In the genomic region with DNA sequence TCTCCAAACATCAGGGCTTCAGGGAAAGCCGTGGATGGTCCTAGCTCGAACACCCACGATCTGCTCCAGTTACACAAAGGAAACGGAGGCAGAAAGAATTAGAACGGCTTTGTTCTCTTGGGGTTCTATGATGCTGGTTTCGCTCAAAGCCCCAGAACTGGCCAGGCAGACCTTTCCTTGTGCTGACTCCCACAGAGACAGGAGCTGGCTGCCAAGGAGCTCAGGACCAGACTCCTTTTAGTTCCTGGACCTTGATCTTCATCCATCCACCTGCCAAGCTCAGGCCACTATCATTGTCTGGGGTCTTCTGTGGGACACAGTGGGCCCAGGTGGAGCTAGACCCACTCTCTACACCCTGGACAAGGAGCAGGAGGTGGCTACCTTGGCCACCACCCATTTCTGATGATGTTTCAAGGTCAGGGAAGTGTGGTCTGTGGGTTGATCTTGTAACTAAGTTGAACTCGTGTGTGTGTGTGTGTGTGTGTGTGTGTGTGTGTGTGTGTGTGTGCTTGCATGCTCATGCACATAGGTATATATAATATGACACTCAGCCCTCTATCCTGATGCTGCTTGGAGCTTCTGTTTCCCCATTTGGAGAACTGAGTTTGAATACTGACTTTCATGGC, we compare ENCODE assay signal across 19 mouse cellular contexts. TPM values are rescaled to one million over a fixed set of nuclear protein-coding genes. Genes with fewer than 3 reads are reported as not detected.
A peak's percentile ranks its signal among the peaks of the same experiment; 100 is the strongest.
DNase-seq lines count a peak whose midpoint lies in the region; ATAC-seq and TF ChIP-seq lines count a peak whose summit lies in the region.
"Had no signal": no experiment of that assay in that cellular context is flagged by ENCODE, and none has a peak within 500 bp of the region (broad histone marks: within the 10 kb centered on the region; RNA-seq: fewer than 3 reads in every experiment).

No protein-coding gene starts in this region.

- WGBS in liver, postnatal 0 days (ENCODE audit: insufficient replicate concordance) = 82% methylated on average over 7 of the region's 7 CpGs
- WGBS in hindbrain, embryonic 11.5 days = 83% methylated on average over 7 of the region's 7 CpGs

- no peak overlapping the region for H3K4me2 ChIP-seq in liver, postnatal 0 days (ENCODE audit: low read depth, low read length)
- H3K4me2 ChIP-seq in hindbrain, embryonic 11.5 days (replicated peaks; ENCODE audit: low read depth, low read length) = no peak overlapping the region
- H3K4me2 ChIP-seq: hindbrain, embryonic 13.5 days; intestine, embryonic 15.5 days had no signal

- H3K4me3 ChIP-seq in liver, postnatal 0 days (ENCODE audit: low read depth, low read length) = no peak overlapping the region
- H3K4me3 ChIP-seq in hindbrain, embryonic 11.5 days (ENCODE audit: low read depth, low read length) = no peak overlapping the region
- H3K4me3 ChIP-seq: embryonic facial prominence, embryonic 10.5 days; gastrocnemius, adult 2 months; hindbrain, embryonic 13.5 days; intestine, embryonic 15.5 days had no signal

- H3K36me3 ChIP-seq in liver, postnatal 0 days (replicated peaks; ENCODE audit: insufficient read depth, low read length) = no peaks in the 10 kb centered on the region
- no peaks in the 10 kb centered on the region for H3K36me3 ChIP-seq in hindbrain, embryonic 11.5 days (ENCODE audit: control insufficient read depth, insufficient read depth, low read length)
- H3K36me3 ChIP-seq: embryonic facial prominence, embryonic 10.5 days; hindbrain, embryonic 13.5 days; intestine, embryonic 15.5 days had no signal

- ATAC-seq in CD4-positive, CD25-positive, alpha-beta regulatory T cell, adult 4 months = no peak
- no peak for ATAC-seq in liver, postnatal 0 days
- ATAC-seq in hindbrain, embryonic 11.5 days (ENCODE audit: low FRiP score) = no peak
- ATAC-seq: forebrain, embryonic 14.5 days; hindbrain, postnatal 0 days; intestine, embryonic 15.5 days had no signal

- H3K4me1 ChIP-seq in liver, postnatal 0 days (ENCODE audit: insufficient read depth) = no peaks in the 10 kb centered on the region
- H3K4me1 ChIP-seq in hindbrain, embryonic 11.5 days (replicated peaks; ENCODE audit: control insufficient read depth, insufficient read depth, low read length) = no peaks in the 10 kb centered on the region
- H3K4me1 ChIP-seq: embryonic facial prominence, embryonic 10.5 days; hindbrain, embryonic 13.5 days; intestine, embryonic 15.5 days had no signal

- no peak for TF ChIP-seq CTCF in liver, postnatal 0 days (IDR thresholded peaks at IDR 0.05; ENCODE audit: low read depth)

- H3K9ac ChIP-seq in liver, postnatal 0 days (replicated peaks) = no peak overlapping the region
- H3K9ac ChIP-seq in hindbrain, embryonic 11.5 days (ENCODE audit: low read depth, low read length) = no peak overlapping the region
- H3K9ac ChIP-seq: hindbrain, embryonic 13.5 days; intestine, embryonic 15.5 days had no signal

- H3K27ac ChIP-seq in liver, postnatal 0 days (ENCODE audit: low read depth) = no peak overlapping the region
- no peak overlapping the region for H3K27ac ChIP-seq in hindbrain, embryonic 11.5 days (ENCODE audit: low read depth, low read length)
- H3K27ac ChIP-seq: embryonic facial prominence, embryonic 10.5 days; gastrocnemius, adult 2 months; hindbrain, embryonic 13.5 days; hindbrain, postnatal 0 days; intestine, embryonic 15.5 days had no signal

- peak; percentile 39 for DNase-seq in CD4-positive, CD25-positive, alpha-beta regulatory T cell, adult 2 months (ENCODE audit: low read depth, low spot score)
- peak; percentile 48 to 57 for DNase-seq in cerebellum, postnatal 25 days
- DNase-seq in cerebellum, adult 11 months = no peak
- peak; percentile 37 for DNase-seq in brain, adult 2 months (ENCODE audit: low read depth, low spot score)
- DNase-seq in liver, postnatal 0 days = no peak
- no peak for DNase-seq in hindbrain, embryonic 11.5 days (ENCODE audit: low spot score)
- DNase-seq: adrenal gland, postnatal 10 days; gastrocnemius, adult 2 months; gastrocnemius, postnatal 25 days; heart, postnatal 10 days; heart, postnatal 4 days; kidney, adult 18-20 months had no signal

- H3K9me3 ChIP-seq in liver, postnatal 0 days (ENCODE audit: low read length) = no peaks in the 10 kb centered on the region
- no peaks in the 10 kb centered on the region for H3K9me3 ChIP-seq in hindbrain, embryonic 11.5 days (ENCODE audit: control insufficient read depth, low read length)
- H3K9me3 ChIP-seq: embryonic facial prominence, embryonic 10.5 days; G1E; hindbrain, embryonic 13.5 days; intestine, embryonic 15.5 days had no signal

- H3K27me3 ChIP-seq in liver, postnatal 0 days (ENCODE audit: insufficient read depth, low read length) = no peaks in the 10 kb centered on the region
- H3K27me3 ChIP-seq in hindbrain, embryonic 11.5 days (ENCODE audit: control insufficient read depth, insufficient read depth, low read length) = no peaks in the 10 kb centered on the region
- H3K27me3 ChIP-seq: hindbrain, embryonic 13.5 days; intestine, embryonic 15.5 days had no signal

- TF ChIP-seq EP300 in liver, postnatal 0 days (IDR thresholded peaks at IDR 0.05; ENCODE audit: low read depth) = no peak

RNA-seq across cellular contexts. Expression of gene Itgb2, which starts 9.4 kb away (rescaled TPM):
- polyA plus RNA-seq in CD4-positive, CD25-positive, alpha-beta regulatory T cell, adult 4 months (2017; shearing (Covaris generic)) = 100 to 1,000 TPM; 449 to 774 TPM
- 18.7 and 23.1 TPM in 2 replicates for polyA plus RNA-seq in liver, postnatal 0 days (2015; fragmentation: Nextera tagmentation; extraction: Ambion mirVana)
- 1.2 and 1.8 TPM in 2 replicates for polyA plus RNA-seq in hindbrain, embryonic 11.5 days (2014; fragmentation: Nextera tagmentation; extraction: Ambion mirVana)

RNA-seq across cellular contexts. Expression of gene Fam207a, which starts 23.8 kb away (rescaled TPM):
- 10 to 100 TPM; 11.8 to 14.3 TPM for polyA plus RNA-seq in CD4-positive, CD25-positive, alpha-beta regulatory T cell, adult 4 months (2017; shearing (Covaris generic))
- polyA plus RNA-seq in liver, postnatal 0 days (2015; fragmentation: Nextera tagmentation; extraction: Ambion mirVana) = 14.8 and 15.5 TPM in 2 replicates
- 34.6 and 41.8 TPM in 2 replicates for polyA plus RNA-seq in hindbrain, embryonic 11.5 days (2014; fragmentation: Nextera tagmentation; extraction: Ambion mirVana)

RNA-seq across cellular contexts. Expression of gene Pttg1ip, which starts 42.1 kb away (rescaled TPM):
- polyA plus RNA-seq in CD4-positive, CD25-positive, alpha-beta regulatory T cell, adult 4 months (2017; shearing (Covaris generic)) = 100 to 1,000 TPM; 107 to 179 TPM
- 126 and 129 TPM in 2 replicates for polyA plus RNA-seq in liver, postnatal 0 days (2015; fragmentation: Nextera tagmentation; extraction: Ambion mirVana)
- 73.1 and 79.3 TPM in 2 replicates for polyA plus RNA-seq in hindbrain, embryonic 11.5 days (2014; fragmentation: Nextera tagmentation; extraction: Ambion mirVana)

Comparison
In these comparisons a context has a peak if more than half of its experiments do, and no peak if none do; other contexts are left out.
1. DNase-seq: peak in CD4-positive, CD25-positive, alpha-beta regulatory T cell, adult 2 months (single experiment), cerebellum, postnatal 25 days (2 of 2) and brain, adult 2 months (single experiment); none in cerebellum, adult 11 months (single experiment), liver, postnatal 0 days (single experiment) and hindbrain, embryonic 11.5 days (single experiment).
2. RNA of gene Itgb2, which starts 9.4 kb away (polyA plus RNA-seq): 449 to 774 TPM in CD4-positive, CD25-positive, alpha-beta regulatory T cell, adult 4 months; 18.7 to 23.1 TPM in liver, postnatal 0 days and 1.2 to 1.8 TPM in hindbrain, embryonic 11.5 days; every median in the first group is over 10 times any median in the second.